Mouse (Mus musculus) heart, adult 2 months (tissue): Measurements from ENCODE around the gene Asmt. TPM values are rescaled to one million over a fixed set of nuclear protein-coding genes. Genes with fewer than 3 reads are reported as not detected.

Source experiments
- DNase-seq, 2 experiments: peaks; one replicate each; pipeline ENCODE4 v3.0.0; 2021
- H3K27ac ChIP-seq: fragments of 200-600 bp; 2 replicates; pipeline ENCODE4 v1.8.1; 2022
- H3K27me3 ChIP-seq: fragments of 200-500 bp; 2 replicates; pipeline ENCODE4 v1.6.1; 2012; ENCODE audit warnings: mild to moderate bottlenecking, low read length, inconsistent platforms, mixed read lengths; ENCODE audit not compliant: control insufficient read depth, insufficient read depth
- H3K36me3 ChIP-seq: fragments of 200-500 bp; 2 replicates; pipeline ENCODE4 v1.6.1; 2012; ENCODE audit warnings: low read length, inconsistent platforms; ENCODE audit not compliant: control insufficient read depth, insufficient read depth
- H3K4me1 ChIP-seq: fragments of 200-500 bp; 2 replicates; pipeline ENCODE4 v1.6.1; 2011; ENCODE audit warnings: low read length; ENCODE audit not compliant: control insufficient read depth, insufficient read depth
- H3K4me3 ChIP-seq: fragments of 200-600 bp; 2 replicates; pipeline ENCODE4 v1.8.1; 2022
- H3K79me2 ChIP-seq: fragments of 200-500 bp; replicated peaks from 2 replicates; pipeline ENCODE4 v1.6.1; 2012; ENCODE audit warnings: mild to moderate bottlenecking, inconsistent platforms, low read length, moderate library complexity, mixed read lengths; ENCODE audit not compliant: control insufficient read depth, insufficient read depth
- H3K9ac ChIP-seq: fragments of 200-500 bp; 2 replicates; pipeline ENCODE4 v1.6.1; 2012; ENCODE audit warnings: low read depth, mild to moderate bottlenecking, control low read depth, inconsistent platforms, low read length, mixed read lengths
- CTCF ChIP-seq: fragments of 200-600 bp; IDR thresholded peaks from 2 replicates; pipeline ENCODE4 v1.8.1; 2022; ENCODE audit warnings: antibody characterized with exemption, mild to moderate bottlenecking, moderate library complexity
- EP300 ChIP-seq: fragments of 200-500 bp; IDR thresholded peaks from 2 replicates; pipeline ENCODE4 v1.6.1; 2011; ENCODE audit warnings: low read depth, low read length, control low read depth; ENCODE audit not compliant: insufficient read depth
- POLR2A ChIP-seq: fragments of 200-500 bp; IDR thresholded peaks from 2 replicates; pipeline ENCODE4 v1.6.1; 2011; ENCODE audit warnings: mild to moderate bottlenecking, low read depth, low read length, control low read depth; ENCODE audit not compliant: insufficient read depth
- WGBS: fragments of 180-500 bp; shearing (Covaris S2); methylation state at CpG from one replicate; pipeline ENCODE4 v1.1.7; 2018; 5-methylcytosine and 5-hydroxymethylcytosine counted together
- intact Hi-C: fragments of 180-260 bp; cut with DNase I; formaldehyde crosslinking; loops from one replicate; pipeline ENCODE4 v1.15.1; 2025
- polyA plus RNA-seq: library from polyadenylated mRNA; depleted of rRNA; stranded (reverse); fragments of >200 nt; gene quantifications from 2 replicates; pipeline ENCODE4 v1.2.3, GENCODE M21; 2012
- total RNA-seq, 2 experiments: library from RNA; stranded (reverse); gene quantifications; 2 replicates each; pipeline ENCODE4 v1.2.3; 2021

The Asmt gene
- total and polyA plus RNA-seq, 3 experiments = not detected

DNA sequence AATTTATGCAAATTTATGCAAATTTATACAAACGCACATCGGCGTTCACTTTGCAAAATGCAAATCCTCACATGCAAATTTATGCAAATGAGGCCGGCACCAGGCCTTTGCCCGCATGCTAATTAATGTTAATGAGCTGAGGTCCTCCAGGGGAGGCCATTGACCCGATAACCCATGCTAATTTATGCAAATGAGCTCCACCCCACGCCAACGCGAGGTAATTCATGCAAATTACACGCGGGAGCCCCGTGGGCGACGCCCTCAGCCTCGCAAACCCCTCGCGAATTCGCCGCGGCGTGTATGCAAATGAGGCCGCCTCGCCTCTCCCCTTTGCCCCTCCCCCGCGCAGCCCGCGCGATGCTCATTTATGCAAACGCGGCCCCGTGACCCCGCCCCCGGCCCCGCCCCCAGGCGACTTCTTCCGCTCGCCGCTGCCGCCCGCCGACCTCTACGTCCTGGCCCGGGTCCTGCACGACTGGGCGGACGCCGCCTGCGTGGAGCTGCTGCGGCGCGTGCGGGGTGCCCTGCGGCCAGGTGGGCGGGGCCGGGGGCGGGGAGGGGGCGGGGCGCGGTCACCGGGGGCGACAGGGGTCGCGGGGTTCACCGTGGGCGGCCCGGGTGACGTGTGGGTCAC, 4.3 kb downstream of the Asmt start:
- 95% methylated on average over 67 of the region's 67 CpGs for WGBS
- H3K4me3 ChIP-seq = no peak overlapping the region
- no peaks in the 10 kb centered on the region for H3K4me1 ChIP-seq
- no peak for DNase-seq
- intact Hi-C loops = no loop called here
- no peak overlapping the region for H3K27ac ChIP-seq
- no peaks in the 10 kb centered on the region for H3K79me2 ChIP-seq
- no peak for TF ChIP-seq POLR2A
- TF ChIP-seq CTCF = no peak
- no peak for TF ChIP-seq EP300
- H3K27me3 ChIP-seq = no peaks in the 10 kb centered on the region
- H3K36me3 ChIP-seq = no peaks in the 10 kb centered on the region
- H3K9ac ChIP-seq = no peak overlapping the region

DNA sequence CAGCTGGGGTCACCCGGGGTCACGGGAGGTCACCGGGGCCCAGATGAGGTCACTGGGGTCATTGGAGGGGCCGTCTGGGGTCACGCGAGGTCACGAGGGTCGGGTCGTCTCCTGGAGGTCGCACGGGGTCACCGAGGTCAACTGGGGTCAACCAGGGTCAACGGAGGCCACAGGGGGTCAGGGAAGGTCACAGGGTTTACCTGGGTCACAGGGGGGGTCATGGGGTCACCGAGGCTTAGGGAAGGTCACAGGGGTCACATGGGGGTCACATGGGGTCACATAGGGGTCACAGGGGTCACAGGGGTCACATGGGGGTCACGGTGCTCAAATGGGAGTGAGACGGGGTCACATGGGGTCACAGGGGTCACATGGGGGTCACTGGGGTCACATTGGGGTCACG, 4.8 kb downstream of the Asmt start:
- DNase-seq = peak in 1 of 2 experiments; percentile 1
- TF ChIP-seq EP300 = no peak
- no peak for TF ChIP-seq CTCF
- TF ChIP-seq POLR2A = no peak
- 99% methylated on average over 17 of the region's 17 CpGs for WGBS
- H3K79me2 ChIP-seq = no peaks in the 10 kb centered on the region
- intact Hi-C loops = no loop called here
- no peaks in the 10 kb centered on the region for H3K27me3 ChIP-seq
- H3K4me3 ChIP-seq = no peak overlapping the region
- no peak overlapping the region for H3K27ac ChIP-seq
- H3K9ac ChIP-seq = no peak overlapping the region
- no peaks in the 10 kb centered on the region for H3K36me3 ChIP-seq
- H3K4me1 ChIP-seq = no peaks in the 10 kb centered on the region

DNA sequence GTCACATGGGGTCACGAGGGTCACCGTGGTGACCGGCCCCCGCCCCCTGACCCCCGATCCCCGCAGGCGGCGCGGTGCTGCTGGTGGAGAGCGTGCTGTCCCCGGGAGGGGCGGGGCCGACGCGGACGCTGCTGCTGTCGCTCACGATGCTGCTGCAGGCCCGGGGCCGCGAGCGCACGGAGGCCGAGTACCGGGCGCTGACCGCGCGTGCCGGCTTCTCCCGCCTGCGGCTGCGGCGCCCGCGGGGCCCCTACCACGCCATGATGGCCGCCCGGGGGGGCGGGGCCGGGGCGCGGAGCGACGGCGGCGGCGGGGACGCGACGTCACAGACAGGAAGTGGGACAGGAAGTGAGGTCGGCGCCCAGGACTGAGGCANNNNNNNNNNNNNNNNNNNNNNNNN, 5.2 kb downstream of the Asmt start:
- Histone ChIP-seq H3K9ac (no peak overlapping the region), H3K79me2 (no peaks in the 10 kb centered on the region), H3K4me3 (no peak overlapping the region), H3K27me3 (no peaks in the 10 kb centered on the region), H3K36me3 (no peaks in the 10 kb centered on the region), H3K27ac (no peak overlapping the region), H3K4me1 (no peaks in the 10 kb centered on the region)
- intact Hi-C loops = no loop called here
- WGBS = 98% methylated on average over 53 of the region's 53 CpGs
- no peak for DNase-seq
- TF ChIP-seq CTCF (no peak), EP300 (no peak), POLR2A (no peak)
